Mouse (Mus musculus): ENCODE data around the gene Il6.
A peak's percentile ranks its signal among the peaks of the same experiment; 100 is the strongest.
"Not testable (repeated sequence)": the region's sequence is repeated elsewhere in the genome, so short reads cannot be mapped to it uniquely, and the experiment has no call there.

The Il6 gene

GRCm38 (mm10) chr5:30012726-30013503, at the start of gene Il6:
Gene Il6, plus strand, starts transcription at chr5:30013114.
- DNase-seq (ENCODE audit: low spot score in 2 of 2), result peak; percentile 80 to 83

- DNase-seq (ENCODE audit: low spot score in 2 of 2), result no peak
These were observed 49.4 kb upstream of the Il6 start for GRCm38 (mm10) chr5:29963488-29963887.

GRCm38 (mm10) chr5:29970212-29970611, 42.7 kb upstream of the Il6 start:
- no peak for DNase-seq (ENCODE audit: low spot score in 2 of 2)

GRCm38 (mm10) chr5:29972796-29973195, 40.1 kb upstream of the Il6 start:
- DNase-seq (ENCODE audit: low spot score in 2 of 2), result no peak

- DNase-seq (ENCODE audit: low spot score in 2 of 2), result no peak
These were observed 39.4 kb upstream of the Il6 start for GRCm38 (mm10) chr5:29973533-29973932.

GRCm38 (mm10) chr5:29974115-29974514, 38.8 kb upstream of the Il6 start:
- no peak for DNase-seq (ENCODE audit: low spot score in 2 of 2)

- DNase-seq (ENCODE audit: low spot score in 2 of 2), result no peak
These were observed 19.3 kb upstream of the Il6 start for GRCm38 (mm10) chr5:29993583-29993982.

- DNase-seq (ENCODE audit: low spot score in 2 of 2), result no peak
These were observed 18.6 kb upstream of the Il6 start for GRCm38 (mm10) chr5:29994344-29994743.

- DNase-seq (ENCODE audit: low spot score in 2 of 2), result no peak
These were observed 15.6 kb upstream of the Il6 start for GRCm38 (mm10) chr5:29997351-29997750.

- no peak for DNase-seq (ENCODE audit: low spot score in 2 of 2)
These were observed 12.0 kb upstream of the Il6 start for GRCm38 (mm10) chr5:30000921-30001320.

- no peak for DNase-seq (ENCODE audit: low spot score in 2 of 2)
These were observed 1.7 kb downstream of the Il6 start for GRCm38 (mm10) chr5:30014580-30014979.

GRCm38 (mm10) chr5:30035862-30036261, 22.9 kb downstream of the Il6 start:
- not testable (repeated sequence) for DNase-seq (ENCODE audit: low spot score in 2 of 2)

- DNase-seq (ENCODE audit: low spot score in 2 of 2), result not testable (repeated sequence)
These were observed 24.2 kb downstream of the Il6 start for GRCm38 (mm10) chr5:30037111-30037510.

- not testable (repeated sequence) for DNase-seq (ENCODE audit: low spot score in 2 of 2)
These were observed 26.4 kb downstream of the Il6 start for GRCm38 (mm10) chr5:30039324-30039723.

GRCm38 (mm10) chr5:30039841-30040240, 26.9 kb downstream of the Il6 start:
- not testable (repeated sequence) for DNase-seq (ENCODE audit: low spot score in 2 of 2)

- no peak for DNase-seq (ENCODE audit: low spot score in 2 of 2)
These were observed 45.4 kb downstream of the Il6 start for GRCm38 (mm10) chr5:30058216-30058731.

GRCm38 (mm10) chr5:30059607-30060006, 46.7 kb downstream of the Il6 start:
- DNase-seq (ENCODE audit: low spot score in 2 of 2), result not testable (repeated sequence)

- no peak for DNase-seq (ENCODE audit: low spot score in 2 of 2)
These were observed 54.8 kb downstream of the Il6 start for GRCm38 (mm10) chr5:30067726-30068125.
